Mouse (Mus musculus): ENCODE results near the gene Tmem191c. TPM values are rescaled to one million over a fixed set of nuclear protein-coding genes. Genes with fewer than 3 reads are reported as not detected.

Tmem191c gene
- polyA plus RNA-seq, 1 experiment from 2014 or later, result 11.1 TPM

GRCm38 (mm10) chr16:17303521-17304245 lies 27.8 kb downstream of the Tmem191c start:
- H3K9me3 ChIP-seq (ENCODE audit: control insufficient read depth, low read length), result no peaks in the 10 kb centered on the region
- H3K4me3 ChIP-seq (ENCODE audit: low read length), result no peak overlapping the region
- WGBS, result 82% methylated on average over 5 of the region's 5 CpGs
- peaks cover 58% of the 10 kb centered on the region for H3K36me3 ChIP-seq (ENCODE audit: control insufficient read depth, insufficient read depth, low read length)
- ATAC-seq (ENCODE audit: low FRiP score, low TSS enrichment), result no peak
- H3K27me3 ChIP-seq (ENCODE audit: control insufficient read depth, insufficient read depth, low read length), result no peaks in the 10 kb centered on the region
- H3K4me1 ChIP-seq (ENCODE audit: control insufficient read depth, insufficient read depth, low read length), result no peaks in the 10 kb centered on the region
- H3K4me2 ChIP-seq (replicated peaks; ENCODE audit: low read depth, low read length), result no peak overlapping the region
- no peak overlapping the region for H3K9ac ChIP-seq (ENCODE audit: low read depth, low read length)
- H3K27ac ChIP-seq (ENCODE audit: low read depth, low read length), result no peak overlapping the region

DNA sequence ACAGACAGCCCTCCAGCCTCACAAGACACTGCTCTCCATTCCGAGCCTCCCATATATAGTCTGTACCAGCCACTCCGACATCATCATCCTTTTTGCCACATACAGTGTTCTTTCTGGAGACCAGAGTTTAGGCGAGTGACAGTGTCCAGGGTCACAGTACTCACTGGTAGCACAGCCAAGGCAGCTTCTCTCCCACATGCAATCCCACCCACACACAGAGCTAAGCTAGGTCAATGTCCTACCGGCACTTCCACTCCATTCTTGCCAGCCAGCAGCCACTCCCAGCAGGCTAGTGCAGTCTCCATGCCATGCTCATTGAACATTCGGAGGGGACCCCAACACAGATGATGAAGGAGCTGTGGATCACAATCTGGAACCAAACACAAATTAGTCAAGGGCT lies 31.6 kb downstream of the Tmem191c start:
- H3K36me3 ChIP-seq (ENCODE audit: control insufficient read depth, insufficient read depth, low read length), result peaks cover 53% of the 10 kb centered on the region
- no peak for ATAC-seq (ENCODE audit: low FRiP score, low TSS enrichment)
- H3K4me1 ChIP-seq (ENCODE audit: control insufficient read depth, insufficient read depth, low read length), result no peaks in the 10 kb centered on the region
- no peak overlapping the region for H3K9ac ChIP-seq (ENCODE audit: low read depth, low read length)
- H3K27ac ChIP-seq (ENCODE audit: low read depth, low read length), result no peak overlapping the region
- no peaks in the 10 kb centered on the region for H3K9me3 ChIP-seq (ENCODE audit: control insufficient read depth, low read length)
- WGBS, result 88% methylated on average over 5 of the region's 5 CpGs
- no peaks in the 10 kb centered on the region for H3K27me3 ChIP-seq (ENCODE audit: control insufficient read depth, insufficient read depth, low read length)
- H3K4me2 ChIP-seq (replicated peaks; ENCODE audit: low read depth, low read length), result no peak overlapping the region
- H3K4me3 ChIP-seq (ENCODE audit: low read length), result no peak overlapping the region

DNA sequence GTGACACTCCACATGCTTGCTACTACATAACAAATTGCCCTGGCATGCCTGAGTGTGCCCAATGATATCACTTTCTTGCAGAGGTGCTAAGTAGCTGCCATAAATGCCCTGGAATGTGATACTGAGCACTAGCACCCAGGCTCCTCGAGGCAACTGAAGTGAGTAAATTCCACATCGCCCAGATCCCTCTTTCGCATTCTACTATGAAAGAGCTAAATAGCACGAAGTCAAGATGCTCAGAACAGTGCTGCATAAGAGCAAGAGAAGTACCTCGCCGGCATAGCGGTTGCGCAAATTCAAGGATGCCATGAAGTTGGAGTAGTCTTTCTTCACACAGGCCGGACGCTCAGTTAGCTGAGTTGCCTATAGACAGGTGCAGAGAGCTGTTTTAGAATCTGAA lies 33.2 kb downstream of the Tmem191c start:
- H3K4me2 ChIP-seq (replicated peaks; ENCODE audit: low read depth, low read length), result no peak overlapping the region
- no peak overlapping the region for H3K27ac ChIP-seq (ENCODE audit: low read depth, low read length)
- no peaks in the 10 kb centered on the region for H3K27me3 ChIP-seq (ENCODE audit: control insufficient read depth, insufficient read depth, low read length)
- no peak overlapping the region for H3K9ac ChIP-seq (ENCODE audit: low read depth, low read length)
- H3K4me1 ChIP-seq (ENCODE audit: control insufficient read depth, insufficient read depth, low read length), result no peaks in the 10 kb centered on the region
- H3K9me3 ChIP-seq (ENCODE audit: control insufficient read depth, low read length), result no peaks in the 10 kb centered on the region
- peaks cover 52% of the 10 kb centered on the region for H3K36me3 ChIP-seq (ENCODE audit: control insufficient read depth, insufficient read depth, low read length)
- 88% methylated on average over 10 of the region's 10 CpGs for WGBS
- H3K4me3 ChIP-seq (ENCODE audit: low read length), result no peak overlapping the region
- no peak for ATAC-seq (ENCODE audit: low FRiP score, low TSS enrichment)

DNA sequence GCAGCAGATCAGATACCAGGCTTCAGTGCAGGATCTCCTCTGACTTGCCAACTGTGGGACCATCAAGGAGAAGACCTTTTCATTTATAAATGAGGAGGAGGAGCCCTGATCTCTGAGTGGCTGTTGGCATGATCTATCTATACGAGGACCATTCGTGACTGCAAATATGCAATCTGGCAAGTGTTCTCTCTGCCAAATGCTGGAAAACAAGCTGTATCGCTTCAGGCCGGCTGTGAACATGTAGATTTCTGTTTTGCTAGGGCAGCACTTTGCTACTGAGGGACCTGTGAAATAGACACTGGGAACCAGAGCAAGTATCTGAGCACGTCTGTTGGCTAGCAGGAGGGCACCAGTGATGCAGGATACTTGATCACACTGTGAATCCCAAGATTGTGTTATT lies 36.7 kb downstream of the Tmem191c start:
- no peak overlapping the region for H3K27ac ChIP-seq (ENCODE audit: low read depth, low read length)
- 93% methylated on average over 5 of the region's 5 CpGs for WGBS
- no peaks in the 10 kb centered on the region for H3K4me1 ChIP-seq (ENCODE audit: control insufficient read depth, insufficient read depth, low read length)
- peaks cover 57% of the 10 kb centered on the region for H3K36me3 ChIP-seq (ENCODE audit: control insufficient read depth, insufficient read depth, low read length)
- H3K27me3 ChIP-seq (ENCODE audit: control insufficient read depth, insufficient read depth, low read length), result no peaks in the 10 kb centered on the region
- ATAC-seq (ENCODE audit: low FRiP score, low TSS enrichment), result no peak
- no peaks in the 10 kb centered on the region for H3K9me3 ChIP-seq (ENCODE audit: control insufficient read depth, low read length)
- no peak overlapping the region for H3K4me2 ChIP-seq (replicated peaks; ENCODE audit: low read depth, low read length)
- no peak overlapping the region for H3K9ac ChIP-seq (ENCODE audit: low read depth, low read length)
- H3K4me3 ChIP-seq (ENCODE audit: low read length), result no peak overlapping the region

DNA sequence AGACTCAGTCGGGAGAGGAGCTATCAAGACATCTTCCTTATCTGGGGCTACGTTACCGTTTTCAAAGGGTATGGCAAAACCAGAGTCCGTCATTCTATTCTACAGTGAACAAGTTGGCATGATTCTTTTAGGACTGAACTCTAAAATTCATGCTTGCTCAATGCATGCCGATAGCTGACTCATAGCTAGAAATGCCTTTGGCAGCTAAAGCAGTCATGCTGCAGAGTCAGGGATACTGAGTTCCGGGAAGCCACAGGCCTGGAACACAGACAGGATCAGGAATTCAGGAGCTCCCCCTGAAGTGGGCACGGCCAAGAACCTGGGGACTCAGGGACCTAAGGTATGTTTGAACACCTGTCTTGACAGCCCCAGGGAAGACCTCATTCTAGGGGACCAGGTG lies 40.7 kb downstream of the Tmem191c start:
- Histone ChIP-seq H3K4me1 (ENCODE audit: control insufficient read depth, insufficient read depth, low read length) (no peaks in the 10 kb centered on the region), H3K27ac (ENCODE audit: low read depth, low read length) (no peak overlapping the region), H3K4me2 (replicated peaks; ENCODE audit: low read depth, low read length) (no peak overlapping the region), H3K4me3 (ENCODE audit: low read length) (no peak overlapping the region), H3K9me3 (ENCODE audit: control insufficient read depth, low read length) (no peaks in the 10 kb centered on the region), H3K27me3 (ENCODE audit: control insufficient read depth, insufficient read depth, low read length) (no peaks in the 10 kb centered on the region), H3K36me3 (ENCODE audit: control insufficient read depth, insufficient read depth, low read length) (peaks cover 40% of the 10 kb centered on the region), H3K9ac (ENCODE audit: low read depth, low read length) (no peak overlapping the region)
- 91% methylated on average over 7 of the region's 7 CpGs for whole genome bisulfite sequencing
- no peak for ATAC-seq (ENCODE audit: low FRiP score, low TSS enrichment)

DNA sequence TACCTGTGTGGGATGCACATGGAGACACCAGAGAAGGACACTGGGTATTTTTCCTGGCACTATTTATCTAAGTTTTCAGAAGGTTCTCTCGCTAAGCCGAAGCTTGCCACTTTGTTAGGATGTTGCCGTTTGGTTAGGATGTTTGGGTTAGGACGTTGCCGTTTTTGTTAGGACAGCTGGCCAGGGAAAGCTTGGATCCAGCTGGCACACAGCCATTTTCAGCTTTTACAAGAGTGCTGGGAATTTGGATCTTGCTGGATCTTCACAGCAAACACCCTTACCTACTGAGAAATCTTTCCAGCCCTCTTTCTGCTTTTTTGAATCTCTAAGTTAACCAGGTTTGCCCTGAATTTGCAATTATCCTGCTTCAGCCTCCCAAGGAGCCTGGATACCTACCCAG lies 45.6 kb downstream of the Tmem191c start:
- H3K27me3 ChIP-seq (ENCODE audit: control insufficient read depth, insufficient read depth, low read length), result no peaks in the 10 kb centered on the region
- H3K4me3 ChIP-seq (ENCODE audit: low read length), result no peak overlapping the region
- no peak overlapping the region for H3K9ac ChIP-seq (ENCODE audit: low read depth, low read length)
- H3K4me2 ChIP-seq (replicated peaks; ENCODE audit: low read depth, low read length), result no peak overlapping the region
- 65% methylated on average over 5 of the region's 5 CpGs for WGBS
- peaks cover 32% of the 10 kb centered on the region for H3K36me3 ChIP-seq (ENCODE audit: control insufficient read depth, insufficient read depth, low read length)
- H3K9me3 ChIP-seq (ENCODE audit: control insufficient read depth, low read length), result no peaks in the 10 kb centered on the region
- no peak overlapping the region for H3K27ac ChIP-seq (ENCODE audit: low read depth, low read length)
- ATAC-seq (ENCODE audit: low FRiP score, low TSS enrichment), result no peak
- H3K4me1 ChIP-seq (ENCODE audit: control insufficient read depth, insufficient read depth, low read length), result no peaks in the 10 kb centered on the region

GRCm38 (mm10) chr16:17324745-17325144 lies 48.9 kb downstream of the Tmem191c start:
- peaks cover 14% of the 10 kb centered on the region; the same call in 1 of the 2 replicates for H3K36me3 ChIP-seq (ENCODE audit: control insufficient read depth, insufficient read depth, low read length)
- no peaks in the 10 kb centered on the region for H3K4me1 ChIP-seq (ENCODE audit: control insufficient read depth, insufficient read depth, low read length)
- H3K27me3 ChIP-seq (ENCODE audit: control insufficient read depth, insufficient read depth, low read length), result no peaks in the 10 kb centered on the region
- WGBS, result 93% methylated on average over 5 of the region's 5 CpGs
- no peak overlapping the region for H3K27ac ChIP-seq (ENCODE audit: low read depth, low read length)
- H3K9me3 ChIP-seq (ENCODE audit: control insufficient read depth, low read length), result no peaks in the 10 kb centered on the region
- ATAC-seq (ENCODE audit: low FRiP score, low TSS enrichment), result no peak
- H3K4me2 ChIP-seq (replicated peaks; ENCODE audit: low read depth, low read length), result no peak overlapping the region
- H3K9ac ChIP-seq (ENCODE audit: low read depth, low read length), result no peak overlapping the region
- no peak overlapping the region for H3K4me3 ChIP-seq (ENCODE audit: low read length)

DNA sequence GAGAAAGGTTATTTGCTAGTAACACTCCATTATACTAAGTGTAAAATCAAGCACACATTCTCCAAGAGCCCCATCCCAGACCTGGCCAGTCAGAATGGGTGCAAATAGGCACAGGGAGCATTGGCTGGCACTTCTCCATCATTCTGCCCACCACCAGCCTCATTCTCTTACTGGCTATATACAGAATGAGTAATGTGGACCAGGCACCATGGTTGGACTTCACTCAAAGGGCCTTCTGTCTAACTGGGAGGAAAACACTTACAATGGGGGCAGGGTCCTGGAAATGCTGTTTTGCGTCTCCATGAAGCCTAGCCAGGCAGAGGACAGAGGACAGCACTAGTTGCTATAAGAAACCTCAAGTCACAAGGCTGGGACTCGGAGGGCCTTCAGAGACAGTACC lies 50.2 kb downstream of the Tmem191c start:
- Histone ChIP-seq H3K4me1 (ENCODE audit: control insufficient read depth, insufficient read depth, low read length) (no peaks in the 10 kb centered on the region), H3K4me2 (replicated peaks; ENCODE audit: low read depth, low read length) (no peak overlapping the region), H3K36me3 (ENCODE audit: control insufficient read depth, insufficient read depth, low read length) (peaks cover 14% of the 10 kb centered on the region; the same call in 1 of the 2 replicates)

GRCm38 (mm10) chr16:17329848-17330570 lies 54.1 kb downstream of the Tmem191c start:
- Histone ChIP-seq H3K36me3 (ENCODE audit: control insufficient read depth, insufficient read depth, low read length) (peaks cover 8% of the 10 kb centered on the region; the same call in 1 of the 2 replicates), H3K9me3 (ENCODE audit: control insufficient read depth, low read length) (no peaks in the 10 kb centered on the region), H3K4me2 (replicated peaks; ENCODE audit: low read depth, low read length) (no peak overlapping the region), H3K27ac (ENCODE audit: low read depth, low read length) (no peak overlapping the region), H3K9ac (ENCODE audit: low read depth, low read length) (no peak overlapping the region), H3K4me1 (ENCODE audit: control insufficient read depth, insufficient read depth, low read length) (no peaks in the 10 kb centered on the region), H3K27me3 (ENCODE audit: control insufficient read depth, insufficient read depth, low read length) (no peaks in the 10 kb centered on the region), H3K4me3 (ENCODE audit: low read length) (no peak overlapping the region)
- no peak for ATAC-seq (ENCODE audit: low FRiP score, low TSS enrichment)
- WGBS, result 91% methylated on average over 1 of the region's 1 CpGs

More for the DNA sequence above, 50.2 kb downstream of the Tmem191c start:
- Histone ChIP-seq H3K9ac (ENCODE audit: low read depth, low read length) (no peak overlapping the region), H3K27me3 (ENCODE audit: control insufficient read depth, insufficient read depth, low read length) (no peaks in the 10 kb centered on the region), H3K4me3 (ENCODE audit: low read length) (no peak overlapping the region), H3K9me3 (ENCODE audit: control insufficient read depth, low read length) (no peaks in the 10 kb centered on the region), H3K27ac (ENCODE audit: low read depth, low read length) (no peak overlapping the region)
- ATAC-seq (ENCODE audit: low FRiP score, low TSS enrichment), result no peak
- WGBS, result 94% methylated on average over 2 of the region's 2 CpGs
